Mouse (Mus musculus) embryo, embryonic 11 days (tissue): Measurements from ENCODE around the gene Tvp23b.

Experiments used
- DNase-seq: peaks from one replicate; pipeline ENCODE4 v3.0.0-alpha.2; 2015

The Tvp23b gene

GRCm38 (mm10) chr11:62901699-62902323 is 22.6 kb downstream of the Tvp23b start:
- peak; percentile 85 for DNase-seq

- no peak for DNase-seq
Observed at GRCm38 (mm10) chr11:62903871-62904495, 24.7 kb downstream of the Tvp23b start.

GRCm38 (mm10) chr11:62909720-62910306 is 30.6 kb downstream of the Tvp23b start:
- no peak for DNase-seq

GRCm38 (mm10) chr11:62911362-62911761 is 32.1 kb downstream of the Tvp23b start:
- DNase-seq: no peak

- no peak for DNase-seq
Observed at GRCm38 (mm10) chr11:62913141-62913540, 33.9 kb downstream of the Tvp23b start.

GRCm38 (mm10) chr11:62914532-62914931 is 35.3 kb downstream of the Tvp23b start:
- peak; percentile 37 for DNase-seq

- no peak for DNase-seq
Observed at GRCm38 (mm10) chr11:62915486-62915885, 36.2 kb downstream of the Tvp23b start.

- DNase-seq: no peak
Observed at GRCm38 (mm10) chr11:62916765-62917164, 37.5 kb downstream of the Tvp23b start.

- no peak for DNase-seq
Observed at GRCm38 (mm10) chr11:62919946-62920742, 40.9 kb downstream of the Tvp23b start.

- no peak for DNase-seq
Observed at GRCm38 (mm10) chr11:62920743-62921050, 41.4 kb downstream of the Tvp23b start.

GRCm38 (mm10) chr11:62921052-62921977 is 42.1 kb downstream of the Tvp23b start:
- DNase-seq: peak; percentile 93

GRCm38 (mm10) chr11:62924091-62924761 is 45.0 kb downstream of the Tvp23b start:
- no peak for DNase-seq

- no peak for DNase-seq
Observed at GRCm38 (mm10) chr11:62929799-62930198, 50.5 kb downstream of the Tvp23b start.

- DNase-seq: no peak
Observed at GRCm38 (mm10) chr11:62930574-62930973, 51.3 kb downstream of the Tvp23b start.

- DNase-seq: no peak
Observed at GRCm38 (mm10) chr11:62931141-62931540, 51.9 kb downstream of the Tvp23b start.

- DNase-seq: no peak
Observed at GRCm38 (mm10) chr11:62933099-62933498, 53.8 kb downstream of the Tvp23b start.

GRCm38 (mm10) chr11:62934795-62935514 is 55.7 kb downstream of the Tvp23b start:
- no peak for DNase-seq

- DNase-seq: no peak
Observed at GRCm38 (mm10) chr11:62937986-62938385, 58.7 kb downstream of the Tvp23b start.

- no peak for DNase-seq
Observed at GRCm38 (mm10) chr11:62938921-62939320, 59.7 kb downstream of the Tvp23b start.

- DNase-seq: no peak
Observed at GRCm38 (mm10) chr11:62940176-62940575, 60.9 kb downstream of the Tvp23b start.

- DNase-seq: no peak
Observed at GRCm38 (mm10) chr11:62943538-62943937, 64.3 kb downstream of the Tvp23b start.
